Mouse (Mus musculus): ENCODE results near the gene Ndrg3. TPM values are rescaled to one million over a fixed set of nuclear protein-coding genes. Genes with fewer than 3 reads are reported as not detected.
"Not testable (repeated sequence)": the region's sequence is repeated elsewhere in the genome, so short reads cannot be mapped to it uniquely, and the experiment has no call there.

The Ndrg3 gene
- polyA plus RNA-seq, 1 experiment from 2014 or later, result 57.9 TPM

- H3K4me1 ChIP-seq (ENCODE audit: insufficient read depth, low read length), result no peaks in the 10 kb centered on the region
- no peak for ATAC-seq (ENCODE audit: low FRiP score, low TSS enrichment)
- H3K9ac ChIP-seq (replicated peaks; ENCODE audit: low read length), result 0 out of 2 replicates have a peak overlapping the region, but pooled peaks have one; percentile 11
- H3K9me3 ChIP-seq (ENCODE audit: low read length), result no peaks in the 10 kb centered on the region
- 0 out of 2 replicates have a peak, but pooled peaks cover 9% of the 10 kb centered on the region for H3K36me3 ChIP-seq (ENCODE audit: insufficient read depth, low read length)
- no peak overlapping the region for H3K27ac ChIP-seq (ENCODE audit: low read length)
- H3K4me2 ChIP-seq (replicated peaks; ENCODE audit: low read depth, low read length), result no peak overlapping the region
- H3K27me3 ChIP-seq (ENCODE audit: insufficient read depth, low read length), result no peaks in the 10 kb centered on the region
- H3K4me3 ChIP-seq (ENCODE audit: low read length), result no peak overlapping the region
- 88% methylated on average over 5 of the region's 5 CpGs for WGBS
Measured at GRCm38 (mm10) chr2:156954463-156954862, 37.4 kb downstream of the Ndrg3 start.

- ATAC-seq (ENCODE audit: low FRiP score, low TSS enrichment), result peak; percentile 89; the same call in 1 of the 2 replicates
- Histone ChIP-seq H3K36me3 (ENCODE audit: insufficient read depth, low read length) (0 out of 2 replicates have a peak, but pooled peaks cover 5% of the 10 kb centered on the region), H3K27me3 (ENCODE audit: insufficient read depth, low read length) (no peaks in the 10 kb centered on the region), H3K9me3 (ENCODE audit: low read length) (no peaks in the 10 kb centered on the region), H3K4me3 (ENCODE audit: low read length) (no peak overlapping the region), H3K4me1 (ENCODE audit: insufficient read depth, low read length) (no peaks in the 10 kb centered on the region), H3K9ac (replicated peaks; ENCODE audit: low read length) (no peak overlapping the region), H3K4me2 (replicated peaks; ENCODE audit: low read depth, low read length) (no peak overlapping the region), H3K27ac (ENCODE audit: low read length) (0 out of 2 replicates have a peak overlapping the region, but pooled peaks have one; percentile 15)
- 76% methylated on average over 10 of the region's 10 CpGs for WGBS
Measured at GRCm38 (mm10) chr2:156951301-156952094, 40.4 kb downstream of the Ndrg3 start.

- H3K9ac ChIP-seq (replicated peaks; ENCODE audit: low read length), result no peak overlapping the region
- 0 out of 2 replicates have a peak, but pooled peaks cover 5% of the 10 kb centered on the region for H3K36me3 ChIP-seq (ENCODE audit: insufficient read depth, low read length)
- WGBS, result 96% methylated on average over 3 of the region's 3 CpGs
- no peak overlapping the region for H3K4me3 ChIP-seq (ENCODE audit: low read length)
- no peaks in the 10 kb centered on the region for H3K27me3 ChIP-seq (ENCODE audit: insufficient read depth, low read length)
- H3K9me3 ChIP-seq (ENCODE audit: low read length), result no peaks in the 10 kb centered on the region
- no peak for ATAC-seq (ENCODE audit: low FRiP score, low TSS enrichment)
- H3K4me2 ChIP-seq (replicated peaks; ENCODE audit: low read depth, low read length), result no peak overlapping the region
- H3K4me1 ChIP-seq (ENCODE audit: insufficient read depth, low read length), result no peaks in the 10 kb centered on the region
- H3K27ac ChIP-seq (ENCODE audit: low read length), result 0 out of 2 replicates have a peak overlapping the region, but pooled peaks have one; percentile 15
Measured at GRCm38 (mm10) chr2:156950816-156951215, 41.0 kb downstream of the Ndrg3 start.

- not testable (repeated sequence) for H3K27me3 ChIP-seq (ENCODE audit: insufficient read depth, low read length); H3K9me3 ChIP-seq (ENCODE audit: low read length); ATAC-seq (ENCODE audit: low FRiP score, low TSS enrichment); H3K9ac ChIP-seq (replicated peaks; ENCODE audit: low read length); H3K4me2 ChIP-seq (replicated peaks; ENCODE audit: low read depth, low read length); H3K4me3 ChIP-seq (ENCODE audit: low read length); H3K27ac ChIP-seq (ENCODE audit: low read length); H3K4me1 ChIP-seq (ENCODE audit: insufficient read depth, low read length)
- H3K36me3 ChIP-seq (ENCODE audit: insufficient read depth, low read length), result peaks cover 13% of the 10 kb centered on the region; the same call in 1 of the 2 replicates
- WGBS, result 27% methylated on average over 9 of the region's 9 CpGs
Measured at GRCm38 (mm10) chr2:156941523-156941922, 50.3 kb downstream of the Ndrg3 start.

DNA sequence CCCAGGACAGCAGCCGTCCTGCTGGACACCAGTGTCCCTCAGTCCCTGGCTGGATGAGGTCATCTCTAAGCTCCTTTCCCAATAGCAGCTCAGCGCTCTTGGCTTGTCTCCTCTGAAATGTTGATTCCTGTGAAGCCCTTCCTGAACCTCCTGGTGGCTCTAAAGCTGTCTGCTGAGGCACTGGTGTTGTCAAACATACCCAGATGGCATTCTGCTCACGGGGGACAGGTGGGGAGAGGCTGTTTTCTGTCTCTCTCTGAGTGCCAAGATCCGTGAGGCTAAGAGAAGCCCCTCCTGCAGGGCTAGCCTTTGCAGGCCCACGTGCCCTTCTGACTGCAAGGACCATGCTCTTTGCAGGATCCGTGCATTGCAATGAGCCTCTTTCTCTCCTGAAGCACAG is 51.9 kb downstream of the Ndrg3 start:
- WGBS, result 66% methylated on average over 6 of the region's 6 CpGs
- H3K4me1 ChIP-seq (ENCODE audit: insufficient read depth, low read length); H3K4me2 ChIP-seq (replicated peaks; ENCODE audit: low read depth, low read length); H3K9ac ChIP-seq (replicated peaks; ENCODE audit: low read length); H3K9me3 ChIP-seq (ENCODE audit: low read length); H3K4me3 ChIP-seq (ENCODE audit: low read length); H3K27ac ChIP-seq (ENCODE audit: low read length); H3K27me3 ChIP-seq (ENCODE audit: insufficient read depth, low read length); ATAC-seq (ENCODE audit: low FRiP score, low TSS enrichment): not testable (repeated sequence)
- peaks cover 10% of the 10 kb centered on the region for H3K36me3 ChIP-seq (ENCODE audit: insufficient read depth, low read length)

GRCm38 (mm10) chr2:156937795-156938194 is 54.1 kb downstream of the Ndrg3 start:
- Histone ChIP-seq H3K9ac (replicated peaks; ENCODE audit: low read length) (no peak overlapping the region), H3K36me3 (ENCODE audit: insufficient read depth, low read length) (no peaks in the 10 kb centered on the region; the same call in 1 of the 2 replicates), H3K27me3 (ENCODE audit: insufficient read depth, low read length) (no peaks in the 10 kb centered on the region), H3K27ac (ENCODE audit: low read length) (no peak overlapping the region), H3K4me1 (ENCODE audit: insufficient read depth, low read length) (no peaks in the 10 kb centered on the region), H3K4me3 (ENCODE audit: low read length) (no peak overlapping the region), H3K9me3 (ENCODE audit: low read length) (no peaks in the 10 kb centered on the region), H3K4me2 (replicated peaks; ENCODE audit: low read depth, low read length) (no peak overlapping the region)
- WGBS, result 80% methylated on average over 2 of the region's 2 CpGs
- no peak for ATAC-seq (ENCODE audit: low FRiP score, low TSS enrichment)

GRCm38 (mm10) chr2:156935005-156935404 is 56.9 kb downstream of the Ndrg3 start:
- Histone ChIP-seq H3K27me3 (ENCODE audit: insufficient read depth, low read length) (no peaks in the 10 kb centered on the region), H3K27ac (ENCODE audit: low read length) (no peak overlapping the region), H3K9ac (replicated peaks; ENCODE audit: low read length) (no peak overlapping the region), H3K4me3 (ENCODE audit: low read length) (no peak overlapping the region), H3K4me2 (replicated peaks; ENCODE audit: low read depth, low read length) (no peak overlapping the region), H3K36me3 (ENCODE audit: insufficient read depth, low read length) (peaks cover 3% of the 10 kb centered on the region; the same call in 1 of the 2 replicates), H3K4me1 (ENCODE audit: insufficient read depth, low read length) (no peaks in the 10 kb centered on the region), H3K9me3 (ENCODE audit: low read length) (no peaks in the 10 kb centered on the region)
- no peak for ATAC-seq (ENCODE audit: low FRiP score, low TSS enrichment)
- WGBS, result 88% methylated on average over 6 of the region's 6 CpGs

DNA sequence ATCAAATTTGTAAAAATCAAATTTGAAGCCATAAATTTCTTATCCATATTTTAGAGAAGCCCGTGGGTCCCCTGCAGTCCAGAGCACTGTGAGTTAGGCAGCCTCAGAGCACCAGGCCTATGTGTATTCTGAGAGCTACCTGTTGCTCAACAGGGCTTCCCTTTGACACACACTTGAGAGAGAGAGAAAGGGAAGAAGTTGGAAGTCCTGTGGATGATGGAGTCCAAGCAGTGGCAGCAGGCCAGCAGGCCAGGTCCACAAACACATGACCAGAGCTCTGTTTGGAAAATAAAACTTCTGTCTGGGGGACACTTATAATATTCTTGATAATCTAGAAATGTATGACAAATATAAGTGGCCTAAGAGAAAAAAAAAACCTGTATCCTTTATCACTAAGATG is 58.4 kb downstream of the Ndrg3 start:
- no peaks in the 10 kb centered on the region for H3K4me1 ChIP-seq (ENCODE audit: insufficient read depth, low read length)
- ATAC-seq (ENCODE audit: low FRiP score, low TSS enrichment), result no peak
- H3K27ac ChIP-seq (ENCODE audit: low read length), result no peak overlapping the region
- no peak overlapping the region for H3K4me3 ChIP-seq (ENCODE audit: low read length)
- no peak overlapping the region for H3K4me2 ChIP-seq (replicated peaks; ENCODE audit: low read depth, low read length)
- no peak overlapping the region for H3K9ac ChIP-seq (replicated peaks; ENCODE audit: low read length)
- no peaks in the 10 kb centered on the region for H3K27me3 ChIP-seq (ENCODE audit: insufficient read depth, low read length)
- no peaks in the 10 kb centered on the region for H3K9me3 ChIP-seq (ENCODE audit: low read length)
- H3K36me3 ChIP-seq (ENCODE audit: insufficient read depth, low read length), result peaks cover 6% of the 10 kb centered on the region; the same call in 1 of the 2 replicates
- 90% methylated on average over 1 of the region's 1 CpGs for WGBS

DNA sequence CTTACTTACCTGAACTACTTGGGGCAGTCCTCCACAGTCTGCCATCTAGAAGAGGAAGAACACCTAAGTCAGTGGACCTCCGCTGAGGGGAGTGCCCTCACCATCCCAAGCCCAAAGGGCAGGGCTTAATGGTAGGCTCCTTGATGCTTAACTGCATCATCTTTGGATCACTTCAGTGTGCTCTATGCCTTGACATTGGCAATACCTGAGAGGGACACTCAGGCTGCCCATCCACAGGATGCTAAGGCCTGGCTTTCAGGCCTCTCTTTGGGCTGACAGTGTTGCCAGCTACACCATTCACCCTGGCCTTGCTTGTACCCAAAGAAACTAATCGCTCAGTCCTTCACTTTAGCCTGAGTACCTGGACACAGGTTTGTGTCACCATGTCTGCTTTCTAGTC is 60.4 kb downstream of the Ndrg3 start:
- no peak for ATAC-seq (ENCODE audit: low FRiP score, low TSS enrichment)
- no peaks in the 10 kb centered on the region for H3K9me3 ChIP-seq (ENCODE audit: low read length)
- WGBS, result 98% methylated on average over 2 of the region's 2 CpGs
- H3K27me3 ChIP-seq (ENCODE audit: insufficient read depth, low read length), result no peaks in the 10 kb centered on the region
- H3K27ac ChIP-seq (ENCODE audit: low read length), result no peak overlapping the region
- no peak overlapping the region for H3K9ac ChIP-seq (replicated peaks; ENCODE audit: low read length)
- peaks cover 8% of the 10 kb centered on the region; the same call in 1 of the 2 replicates for H3K36me3 ChIP-seq (ENCODE audit: insufficient read depth, low read length)
- H3K4me2 ChIP-seq (replicated peaks; ENCODE audit: low read depth, low read length), result no peak overlapping the region
- no peaks in the 10 kb centered on the region for H3K4me1 ChIP-seq (ENCODE audit: insufficient read depth, low read length)
- no peak overlapping the region for H3K4me3 ChIP-seq (ENCODE audit: low read length)

- Histone ChIP-seq H3K27ac (ENCODE audit: low read length) (no peak overlapping the region), H3K4me2 (replicated peaks; ENCODE audit: low read depth, low read length) (no peak overlapping the region), H3K36me3 (ENCODE audit: insufficient read depth, low read length) (peaks cover 11% of the 10 kb centered on the region; the same call in 1 of the 2 replicates), H3K4me3 (ENCODE audit: low read length) (no peak overlapping the region), H3K4me1 (ENCODE audit: insufficient read depth, low read length) (no peaks in the 10 kb centered on the region), H3K27me3 (ENCODE audit: insufficient read depth, low read length) (no peaks in the 10 kb centered on the region), H3K9ac (replicated peaks; ENCODE audit: low read length) (no peak overlapping the region), H3K9me3 (ENCODE audit: low read length) (no peaks in the 10 kb centered on the region)
- 90% methylated on average over 6 of the region's 6 CpGs for WGBS
- no peak for ATAC-seq (ENCODE audit: low FRiP score, low TSS enrichment)
Measured at GRCm38 (mm10) chr2:156930549-156930948, 61.3 kb downstream of the Ndrg3 start.

Measured in kidney, embryonic 16.5 days (tissue).